Mouse (Mus musculus) thymus, postnatal 14 days (tissue): Measurements from ENCODE around the gene Tbp.
"Not testable (repeated sequence)": the region's sequence is repeated elsewhere in the genome, so short reads cannot be mapped to it uniquely, and the experiment has no call there.

Source experiments
- DNase-seq: peaks from one replicate; pipeline ENCODE4 v3.0.0; 2021

The Tbp gene

DNA sequence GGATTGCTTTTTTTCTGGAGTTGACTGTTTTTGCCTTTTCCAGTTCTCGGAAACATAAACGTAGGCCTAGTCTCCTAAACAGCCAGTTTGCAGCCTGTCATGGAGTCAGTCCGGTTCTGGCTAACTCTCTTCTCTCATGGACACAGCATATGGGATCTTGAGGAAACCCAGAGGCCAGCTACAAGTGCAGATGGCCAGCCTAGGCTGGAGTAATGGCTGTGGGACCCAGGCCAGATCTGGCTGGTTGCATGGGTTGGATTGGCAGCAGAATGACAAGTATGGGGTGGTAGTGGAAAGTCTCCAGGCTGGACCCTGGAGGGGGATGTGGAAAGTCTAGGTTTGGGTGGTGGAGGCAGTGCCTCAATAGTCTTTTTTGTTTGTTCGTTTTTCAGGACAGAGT lies 40.6 kb downstream of the Tbp start:
- DNase-seq: no peak

- not testable (repeated sequence) for DNase-seq
Observed at GRCm38 (mm10) chr17:15543868-15544267, 44.2 kb downstream of the Tbp start.

GRCm38 (mm10) chr17:15546440-15546839 lies 46.8 kb downstream of the Tbp start:
- no peak for DNase-seq

GRCm38 (mm10) chr17:15549713-15550112 lies 50.0 kb downstream of the Tbp start:
- no peak for DNase-seq

GRCm38 (mm10) chr17:15559946-15560345 lies 60.3 kb downstream of the Tbp start:
- no peak for DNase-seq

DNA sequence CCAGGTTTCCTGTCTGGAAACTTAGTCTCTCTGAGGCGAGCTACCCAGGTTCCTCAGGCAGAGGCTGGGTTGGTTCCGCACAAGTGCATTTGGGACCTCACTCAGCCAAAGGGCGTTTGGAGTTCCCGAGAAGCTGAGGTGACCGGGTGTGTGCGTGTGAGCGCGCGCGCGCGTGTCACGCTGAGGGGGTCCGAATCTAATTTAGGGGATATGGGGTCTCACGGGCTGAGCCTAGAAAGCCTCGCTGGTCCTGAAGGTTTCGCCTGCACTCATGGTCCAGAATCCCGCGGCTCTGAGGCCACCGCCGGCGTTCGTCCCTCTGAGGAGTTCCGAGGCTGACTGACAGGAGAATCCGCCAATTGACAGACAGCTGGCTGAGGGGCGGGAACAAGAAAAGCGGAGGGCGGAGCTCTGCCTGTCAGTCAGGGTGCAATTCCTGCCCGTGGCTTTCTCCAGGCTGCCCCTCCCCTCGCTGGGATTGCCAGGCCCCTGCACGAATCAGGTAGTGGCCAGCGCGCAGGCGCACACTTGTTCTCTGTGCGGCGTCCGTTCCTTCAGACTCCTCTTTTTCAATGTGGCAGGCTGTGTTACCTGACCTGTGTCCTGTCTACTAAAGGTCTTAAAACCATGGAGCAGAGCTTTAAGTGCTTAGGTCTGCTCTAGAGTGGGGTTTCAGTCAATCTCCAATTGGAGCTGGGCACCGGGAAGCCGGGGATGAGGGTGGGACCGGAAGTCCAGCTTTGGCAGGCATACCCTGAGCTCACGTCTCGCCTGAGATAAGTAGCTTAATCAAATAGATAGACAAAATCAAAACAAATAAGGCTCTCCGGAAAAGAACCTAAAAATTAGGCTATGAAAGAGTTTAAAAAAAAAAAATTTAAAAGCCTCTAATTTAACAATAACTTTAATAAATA lies 64.6 kb downstream of the Tbp start, which contains the start of gene Prdm9:
TSS of gene Prdm9 (minus strand) at position 341 of the 914 bp plus-strand sequence.
- peak; percentile 99 for DNase-seq

- DNase-seq: peak; percentile 18
Observed at GRCm38 (mm10) chr17:15564928-15565300, 65.2 kb downstream of the Tbp start.

- no peak for DNase-seq
Observed at GRCm38 (mm10) chr17:15566908-15567307, 67.2 kb downstream of the Tbp start.

DNA sequence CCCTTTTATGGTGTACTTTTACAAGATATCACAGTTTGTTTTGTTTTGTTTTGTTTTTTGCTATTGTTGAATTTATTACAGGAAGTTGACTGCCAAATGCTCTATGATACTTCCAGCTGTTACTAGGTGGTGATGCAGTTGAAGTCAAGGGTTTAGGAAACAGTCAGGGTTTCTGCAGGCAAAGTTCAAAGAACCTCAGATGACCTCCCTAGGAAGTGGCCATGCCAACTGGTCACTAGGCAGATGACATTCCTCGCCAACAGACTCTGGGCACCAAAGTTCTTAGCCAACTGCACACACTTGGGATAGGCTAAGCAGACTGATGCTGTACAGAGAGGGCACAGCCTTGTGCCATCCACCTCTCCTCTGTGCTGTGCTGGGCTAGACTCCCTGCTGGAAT lies 75.4 kb downstream of the Tbp start:
- DNase-seq: no peak

GRCm38 (mm10) chr17:15577291-15577694 lies 77.6 kb downstream of the Tbp start:
- no peak for DNase-seq
